Mouse (Mus musculus): ENCODE results near the gene Epb41.

Epb41 gene

GRCm38 (mm10) chr4:132051321-132052275 is 23.5 kb downstream of the Epb41 start:
- in situ Hi-C loops (cut with MboI; ENCODE audit: low pct_unique_long_range_greater_than_20kb in 1 of 2, low sequenced_read_pairs in 2 of 2, unreplicated experiment in 1 of 2): no loop called here

- in situ Hi-C loops (cut with MboI; ENCODE audit: low pct_unique_long_range_greater_than_20kb in 1 of 2, low sequenced_read_pairs in 2 of 2, unreplicated experiment in 1 of 2): no loop called here
Observed at GRCm38 (mm10) chr4:132049549-132050200, 25.4 kb downstream of the Epb41 start.

- in situ Hi-C loops (cut with MboI; ENCODE audit: low pct_unique_long_range_greater_than_20kb in 1 of 2, low sequenced_read_pairs in 2 of 2, unreplicated experiment in 1 of 2): no loop called here
Observed at GRCm38 (mm10) chr4:132048995-132049404, 26.1 kb downstream of the Epb41 start.

GRCm38 (mm10) chr4:132048011-132048991 is 26.8 kb downstream of the Epb41 start:
- in situ Hi-C loops (cut with MboI; ENCODE audit: low pct_unique_long_range_greater_than_20kb in 1 of 2, low sequenced_read_pairs in 2 of 2, unreplicated experiment in 1 of 2): no loop called here

GRCm38 (mm10) chr4:132043726-132044125 is 31.4 kb downstream of the Epb41 start:
- in situ Hi-C loops (cut with MboI; ENCODE audit: low pct_unique_long_range_greater_than_20kb in 1 of 2, low sequenced_read_pairs in 2 of 2, unreplicated experiment in 1 of 2): no loop called here

- in situ Hi-C loops (cut with MboI; ENCODE audit: low pct_unique_long_range_greater_than_20kb in 1 of 2, low sequenced_read_pairs in 2 of 2, unreplicated experiment in 1 of 2): no loop called here
Observed at GRCm38 (mm10) chr4:132041471-132042332, 33.4 kb downstream of the Epb41 start.

GRCm38 (mm10) chr4:132039975-132040645 is 35.0 kb downstream of the Epb41 start:
- in situ Hi-C loops (cut with MboI; ENCODE audit: low pct_unique_long_range_greater_than_20kb in 1 of 2, low sequenced_read_pairs in 2 of 2, unreplicated experiment in 1 of 2): no loop called here

- in situ Hi-C loops (cut with MboI; ENCODE audit: low pct_unique_long_range_greater_than_20kb in 1 of 2, low sequenced_read_pairs in 2 of 2, unreplicated experiment in 1 of 2): no loop called here
Observed at GRCm38 (mm10) chr4:132039521-132039920, 35.6 kb downstream of the Epb41 start.

- in situ Hi-C loops (cut with MboI; ENCODE audit: low pct_unique_long_range_greater_than_20kb in 1 of 2, low sequenced_read_pairs in 2 of 2, unreplicated experiment in 1 of 2): no loop called here
Observed at GRCm38 (mm10) chr4:132038809-132039208, 36.3 kb downstream of the Epb41 start.

GRCm38 (mm10) chr4:132037991-132038390 is 37.1 kb downstream of the Epb41 start:
- in situ Hi-C loops (cut with MboI; ENCODE audit: low pct_unique_long_range_greater_than_20kb in 1 of 2, low sequenced_read_pairs in 2 of 2, unreplicated experiment in 1 of 2): no loop called here

- in situ Hi-C loops (cut with MboI; ENCODE audit: low pct_unique_long_range_greater_than_20kb in 1 of 2, low sequenced_read_pairs in 2 of 2, unreplicated experiment in 1 of 2): no loop called here
Observed at GRCm38 (mm10) chr4:132037137-132037536, 38.0 kb downstream of the Epb41 start.

GRCm38 (mm10) chr4:132034242-132034641 is 40.9 kb downstream of the Epb41 start:
- in situ Hi-C loops (cut with MboI; ENCODE audit: low pct_unique_long_range_greater_than_20kb in 1 of 2, low sequenced_read_pairs in 2 of 2, unreplicated experiment in 1 of 2): no loop called here

- in situ Hi-C loops (cut with MboI; ENCODE audit: low pct_unique_long_range_greater_than_20kb in 1 of 2, low sequenced_read_pairs in 2 of 2, unreplicated experiment in 1 of 2): no loop called here
Observed at GRCm38 (mm10) chr4:132033183-132033582, 41.9 kb downstream of the Epb41 start.

GRCm38 (mm10) chr4:132029851-132030741 is 45.0 kb downstream of the Epb41 start:
- in situ Hi-C loops (cut with MboI; ENCODE audit: low pct_unique_long_range_greater_than_20kb in 1 of 2, low sequenced_read_pairs in 2 of 2, unreplicated experiment in 1 of 2): no loop called here

GRCm38 (mm10) chr4:132027806-132028205 is 47.3 kb downstream of the Epb41 start:
- in situ Hi-C loops (cut with MboI; ENCODE audit: low pct_unique_long_range_greater_than_20kb in 1 of 2, low sequenced_read_pairs in 2 of 2, unreplicated experiment in 1 of 2): no loop called here

GRCm38 (mm10) chr4:132027167-132027566 is 48.0 kb downstream of the Epb41 start:
- in situ Hi-C loops (cut with MboI; ENCODE audit: low pct_unique_long_range_greater_than_20kb in 1 of 2, low sequenced_read_pairs in 2 of 2, unreplicated experiment in 1 of 2): no loop called here

Data from mouse embryonic stem cell (cell line).